Mouse (Mus musculus) MN1 (cell line): ENCODE measurements around the gene Cradd.

Experiments used
- DNase-seq: peaks from one replicate; pipeline ENCODE4 v3.0.0-alpha.2; 2016; ENCODE audit warnings: low spot score

Gene Cradd

DNA sequence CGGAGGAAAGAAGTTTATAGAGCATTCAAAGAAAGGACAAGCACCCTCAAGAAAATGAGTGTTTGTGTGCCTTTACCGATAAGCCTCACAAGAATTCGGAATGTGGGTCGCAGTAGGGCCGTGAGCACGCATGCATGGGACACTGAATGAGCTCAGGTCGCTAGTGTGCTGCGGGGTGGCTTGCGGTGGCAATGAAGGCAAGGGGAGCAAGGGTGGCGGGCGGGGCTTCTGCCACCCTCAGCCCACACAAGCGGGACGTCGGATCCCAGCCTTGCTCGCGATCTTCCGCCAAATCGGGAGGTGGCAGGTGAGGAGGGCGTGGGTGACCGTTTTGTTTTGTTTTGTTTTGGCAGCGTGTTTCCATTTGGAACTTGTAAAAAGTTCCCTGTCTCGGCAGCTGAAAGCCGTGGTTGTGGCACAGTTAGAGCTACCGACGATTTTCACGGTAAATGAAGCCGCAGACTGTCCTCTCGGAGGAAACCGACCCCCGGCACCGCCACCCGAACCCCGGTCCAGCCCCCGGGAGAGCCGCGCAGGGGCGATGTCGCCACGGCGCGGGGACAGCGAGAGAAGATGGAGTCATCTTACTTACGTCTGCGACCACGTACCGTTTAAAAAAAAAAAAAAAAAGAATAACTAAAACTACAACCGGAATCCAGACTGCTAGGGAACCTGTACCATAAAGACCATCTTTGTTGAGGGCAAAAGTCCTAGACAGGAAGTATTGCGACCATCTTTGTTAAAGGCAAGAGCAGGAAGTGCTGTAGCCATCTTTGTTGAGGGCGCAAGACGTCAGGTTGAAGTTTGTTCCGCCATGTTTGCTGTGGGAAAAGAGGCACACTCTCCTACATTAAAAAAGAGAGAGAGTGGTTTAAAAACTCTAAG, at the start of gene Cradd:
Cradd (minus strand) TSS at position 741 of the 885 bp plus-strand sequence.
- peak; percentile 96 for DNase-seq

DNA sequence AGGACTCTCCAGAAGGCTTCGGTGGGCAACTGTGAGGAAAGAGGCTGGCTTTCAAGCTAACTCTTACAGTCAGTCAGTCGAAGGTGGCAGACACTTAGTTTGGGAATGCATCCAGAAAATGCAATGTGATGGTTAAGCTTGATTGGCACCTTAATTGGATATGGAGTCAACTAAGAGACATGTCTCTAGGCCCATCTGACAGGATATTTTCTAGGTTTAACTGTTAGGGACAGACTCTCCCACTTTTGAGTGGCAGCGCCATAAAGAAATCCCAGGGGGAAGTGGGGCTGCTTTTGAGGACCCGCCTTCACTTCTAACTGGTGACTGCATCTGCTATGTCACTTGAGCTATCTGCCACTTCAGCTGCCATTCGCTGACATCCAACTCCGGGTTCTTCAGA, 49.4 kb upstream of the Cradd start:
- no peak for DNase-seq

DNA sequence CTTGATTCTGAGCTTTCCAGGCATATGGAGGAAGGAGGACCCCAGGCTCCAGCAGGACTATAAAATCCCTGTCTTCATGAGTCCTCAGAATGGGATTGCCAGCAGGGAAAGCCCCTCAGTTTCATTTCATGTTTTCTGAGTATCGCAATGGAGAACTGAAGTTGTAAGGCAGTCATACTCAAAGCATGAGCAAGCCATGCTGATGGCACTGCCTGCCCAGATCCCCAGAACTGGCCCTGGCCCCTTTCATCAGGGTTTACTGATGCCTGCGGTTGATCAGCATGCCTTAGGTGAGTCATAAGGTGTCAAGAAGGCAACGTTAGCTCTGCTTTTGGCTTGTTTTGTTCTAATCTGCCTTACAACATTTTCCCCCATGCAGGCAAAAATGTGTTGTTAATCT, 48.0 kb upstream of the Cradd start:
- no peak for DNase-seq

DNA sequence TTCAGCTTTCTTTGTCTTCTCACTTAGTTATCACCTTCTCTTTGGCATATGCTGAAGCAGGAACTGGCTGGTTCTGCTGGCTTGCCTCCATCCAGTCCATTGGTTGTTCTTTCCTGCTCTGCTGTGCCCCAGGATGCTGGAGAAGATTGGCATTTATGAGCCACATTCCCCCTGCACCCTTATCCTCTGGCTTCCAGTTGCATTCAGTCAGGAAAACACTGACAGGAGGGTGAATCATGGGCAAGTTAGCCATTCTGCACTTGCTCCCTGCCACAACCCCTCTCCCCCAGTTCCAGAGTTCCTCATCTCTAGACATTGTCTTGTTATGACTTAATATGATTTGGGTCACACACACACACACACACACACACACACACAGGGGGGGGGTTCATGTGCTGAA, 45.3 kb upstream of the Cradd start:
- no peak for DNase-seq

DNA sequence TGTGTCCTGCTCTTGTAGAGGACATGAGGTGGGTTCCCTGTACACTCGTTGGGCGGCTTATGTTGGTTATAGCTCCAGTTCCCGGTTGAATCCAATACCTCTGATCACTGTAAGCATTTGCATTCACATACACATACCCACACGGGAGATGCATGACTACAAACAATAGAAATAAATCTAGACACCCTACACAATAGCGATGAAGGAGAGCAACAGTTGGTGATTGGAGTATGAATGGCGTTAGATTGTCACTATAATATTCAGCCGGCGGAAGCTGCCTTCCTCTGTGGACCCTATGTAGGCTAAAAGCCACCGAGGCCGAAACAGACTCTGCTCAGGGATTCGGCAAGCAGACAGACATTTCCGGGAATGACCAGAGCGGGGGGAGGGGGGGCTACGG, 44.2 kb upstream of the Cradd start:
- peak; percentile 50 for DNase-seq

DNA sequence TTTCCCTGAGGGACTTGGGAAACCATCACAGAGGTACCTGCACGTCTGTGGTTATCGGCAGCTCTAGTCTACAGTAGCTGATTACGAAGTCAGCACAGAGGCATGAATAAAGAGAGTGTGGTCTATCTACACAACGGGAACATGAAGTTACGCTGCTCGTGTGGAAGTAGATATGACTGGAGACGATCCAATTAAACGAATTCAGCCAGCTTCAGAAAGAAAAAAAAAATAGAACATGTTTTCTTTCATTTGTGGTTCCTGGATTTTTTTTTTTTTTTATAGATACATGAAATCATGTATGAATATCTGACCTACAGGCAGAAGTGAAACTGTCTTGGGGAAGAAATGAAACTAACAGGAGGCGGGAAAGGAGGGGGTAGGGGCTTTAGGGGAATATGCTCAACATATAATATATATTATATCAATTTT, 43.7 kb upstream of the Cradd start:
- no peak for DNase-seq

DNA sequence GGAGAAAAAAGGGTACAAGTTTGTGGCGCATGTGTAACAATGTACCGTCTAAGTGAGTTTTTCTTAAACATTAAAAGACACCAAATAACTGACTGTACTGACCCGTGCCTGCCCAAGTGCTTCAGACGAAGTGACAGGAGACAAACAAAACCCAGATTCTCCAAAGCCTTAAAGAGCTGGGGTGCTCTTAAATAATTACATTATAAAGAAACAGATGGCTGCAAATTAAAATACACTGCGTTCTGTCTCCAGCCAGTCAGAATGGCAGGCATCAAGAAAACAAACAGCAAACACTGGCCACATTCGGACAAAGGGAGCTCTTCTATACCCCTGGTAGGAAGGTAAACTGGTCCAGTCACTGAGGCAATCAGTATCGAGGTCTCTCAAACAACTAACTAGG, 43.3 kb upstream of the Cradd start:
- DNase-seq, result peak; percentile 93

DNA sequence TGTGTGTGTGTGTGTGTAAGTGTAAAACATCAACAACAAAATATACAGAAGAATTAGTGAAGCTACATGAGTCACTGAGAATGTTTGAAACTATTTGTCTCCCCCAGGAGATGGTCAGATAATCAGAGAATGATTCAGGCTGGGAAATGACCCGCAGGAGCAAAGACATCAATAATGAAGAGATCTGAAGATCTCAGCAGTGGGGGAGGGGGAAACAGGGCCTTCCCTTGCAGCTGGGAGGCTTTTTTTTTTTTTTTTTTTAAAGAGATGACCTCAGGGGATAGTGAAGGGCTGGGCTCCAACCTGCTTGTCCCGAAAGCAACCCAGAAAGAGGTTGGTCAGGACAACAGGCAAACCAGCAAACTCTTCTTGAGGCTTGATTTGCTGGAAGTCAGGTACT, 38.4 kb upstream of the Cradd start:
- peak; percentile 73 for DNase-seq

DNA sequence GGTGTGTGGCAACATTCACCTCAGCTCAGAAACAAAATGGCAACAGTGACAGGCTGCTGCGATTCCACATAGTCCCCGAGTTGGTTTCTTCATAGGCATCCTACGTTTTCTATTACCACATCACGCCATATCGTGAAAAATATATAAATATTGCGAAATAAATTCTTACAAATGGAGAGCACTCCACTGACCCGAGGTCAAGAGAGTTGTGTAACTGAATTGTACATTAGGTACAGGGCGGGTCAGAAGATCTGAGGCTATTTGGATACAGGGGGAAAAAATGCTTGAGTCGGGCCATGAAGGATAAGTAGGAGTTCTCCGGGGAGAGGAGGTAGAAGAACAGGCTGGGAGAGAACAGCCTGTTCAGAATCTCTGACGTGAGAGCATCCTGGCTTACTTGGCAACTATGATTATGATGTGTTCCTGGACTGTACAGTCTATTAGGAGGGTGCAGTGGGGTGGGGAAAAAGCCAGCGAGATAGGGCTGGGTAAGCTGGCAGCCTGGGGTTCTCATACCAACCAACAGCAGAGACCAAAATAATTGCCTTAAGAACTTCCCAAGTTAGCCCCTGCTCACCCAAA, 37.4 kb upstream of the Cradd start:
- DNase-seq, result no peak

DNA sequence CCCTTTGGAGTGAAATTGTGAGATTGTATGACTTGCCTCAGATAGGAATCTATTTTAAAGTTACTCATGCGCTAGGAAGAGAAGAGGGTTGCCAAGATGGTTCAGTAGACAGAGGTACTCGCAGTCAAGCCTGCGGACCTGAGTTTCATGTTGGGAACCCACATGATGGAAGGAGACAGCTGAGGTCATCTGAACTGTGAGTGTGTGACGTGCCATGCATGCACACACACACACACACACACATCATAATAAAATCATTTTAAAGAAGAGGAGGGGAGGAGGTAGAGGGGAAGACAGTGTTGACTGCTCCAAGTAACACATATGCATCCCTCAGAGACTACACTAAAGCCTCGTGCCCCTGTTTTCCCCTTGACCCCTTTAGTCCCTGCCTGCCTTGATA, 36.1 kb upstream of the Cradd start:
- no peak for DNase-seq

DNA sequence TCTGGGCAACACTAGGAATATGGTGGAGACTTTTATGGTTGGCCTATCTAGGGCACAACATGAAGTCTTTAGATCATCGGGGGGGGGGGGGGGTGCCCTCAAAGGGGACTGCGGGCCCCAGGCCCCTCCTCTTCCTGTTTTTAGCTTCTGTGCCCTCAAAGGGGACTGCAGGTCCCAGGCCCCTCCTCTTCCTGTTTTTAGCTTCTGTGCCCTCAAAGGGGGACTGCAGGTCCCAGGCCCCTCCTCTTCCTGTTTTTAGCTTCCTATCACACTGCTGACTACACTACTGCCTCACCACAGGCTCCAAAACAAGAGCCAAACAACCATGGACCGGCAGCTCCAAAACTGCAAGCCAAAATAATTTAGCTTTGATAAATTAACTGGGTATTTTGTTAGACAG, 33.8 kb upstream of the Cradd start:
- no peak for DNase-seq

DNA sequence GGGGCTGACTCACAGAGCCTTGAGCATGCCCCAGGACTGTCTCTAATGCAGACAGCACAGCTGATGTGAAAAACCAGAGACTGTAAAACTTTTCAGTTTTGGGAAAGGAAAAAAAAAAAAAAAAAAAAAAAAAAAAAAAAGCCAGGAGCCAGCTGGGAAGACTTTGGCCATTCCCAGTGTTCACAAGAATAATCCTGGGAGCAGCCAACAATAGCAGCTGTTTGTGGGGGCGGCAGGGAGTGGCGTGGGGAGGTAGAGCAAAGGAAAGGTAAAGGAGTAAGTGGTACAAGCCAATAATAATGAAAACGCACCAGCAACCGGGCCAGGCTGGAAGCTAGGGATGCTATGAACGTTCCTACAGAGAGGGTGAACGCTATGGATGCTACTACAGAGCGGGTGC, 32.8 kb upstream of the Cradd start:
- DNase-seq, result no peak

DNA sequence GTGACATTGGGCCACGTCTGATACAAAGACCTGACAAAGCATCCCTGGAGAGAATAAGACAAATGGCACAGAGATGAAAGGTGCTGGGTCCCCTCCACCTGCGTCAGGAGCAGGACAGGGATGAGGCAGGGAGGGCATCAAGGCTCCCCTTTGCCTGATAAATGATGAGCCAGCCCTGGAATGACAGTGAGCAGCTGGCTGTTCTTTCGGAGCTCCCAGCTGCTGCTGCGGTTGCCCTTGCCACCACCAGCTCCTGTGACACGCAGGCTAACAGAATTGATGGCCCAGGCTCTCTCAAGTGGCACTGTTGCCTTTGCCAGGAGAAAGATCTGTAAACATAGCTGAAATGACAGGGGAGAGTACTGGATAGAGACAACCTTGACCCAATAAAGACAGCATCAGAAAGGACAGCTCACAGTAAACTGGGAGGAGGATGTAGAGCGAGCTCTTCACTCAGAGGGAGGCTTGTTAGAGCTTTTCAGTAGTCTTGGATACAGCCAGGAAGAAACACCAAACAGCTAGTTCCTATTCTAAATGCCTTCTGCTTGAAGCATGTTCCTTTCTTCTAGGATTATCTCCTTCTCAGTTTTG, 31.8 kb upstream of the Cradd start:
- peak; percentile 38 for DNase-seq

DNA sequence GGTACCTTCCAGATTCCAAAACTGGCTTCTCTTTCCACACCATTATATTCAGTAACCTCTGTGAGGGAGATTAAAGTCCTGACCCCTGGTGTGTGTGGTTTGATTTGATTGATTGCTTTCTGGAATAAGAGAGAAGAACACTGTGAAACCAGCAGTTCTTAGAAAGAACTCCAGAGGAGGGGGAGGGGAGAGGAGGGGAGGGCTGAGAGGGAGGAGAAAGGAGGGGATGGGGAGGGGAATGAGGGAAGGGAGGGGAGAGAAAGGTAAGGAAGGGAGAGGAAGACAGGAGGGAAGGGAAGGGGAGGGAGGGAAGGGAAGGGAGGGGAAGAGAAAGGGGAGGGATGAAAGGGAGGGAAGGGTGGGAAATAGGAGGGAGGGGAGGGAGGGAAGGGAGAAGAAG, 30.7 kb upstream of the Cradd start:
- no peak for DNase-seq

DNA sequence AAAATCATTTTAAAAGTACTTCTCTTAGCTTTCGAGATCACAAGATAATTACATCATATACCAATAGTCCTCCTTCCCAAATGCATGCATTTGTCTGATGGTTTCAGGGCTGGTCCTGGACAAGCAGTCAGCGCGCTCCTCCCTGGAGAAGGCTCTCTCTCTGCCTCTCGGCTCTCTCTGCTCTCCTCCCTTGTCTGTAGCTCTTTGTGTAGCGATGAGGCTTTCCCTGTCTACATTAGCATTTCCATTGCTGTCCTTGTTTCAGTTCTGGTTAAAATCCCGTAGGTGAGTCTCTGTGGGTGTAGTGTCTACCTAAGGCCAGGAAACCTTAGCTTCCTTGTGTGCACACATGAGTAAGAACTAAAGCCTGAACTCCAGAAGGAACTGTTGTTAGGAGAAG, 30.1 kb upstream of the Cradd start:
- DNase-seq, result no peak

DNA sequence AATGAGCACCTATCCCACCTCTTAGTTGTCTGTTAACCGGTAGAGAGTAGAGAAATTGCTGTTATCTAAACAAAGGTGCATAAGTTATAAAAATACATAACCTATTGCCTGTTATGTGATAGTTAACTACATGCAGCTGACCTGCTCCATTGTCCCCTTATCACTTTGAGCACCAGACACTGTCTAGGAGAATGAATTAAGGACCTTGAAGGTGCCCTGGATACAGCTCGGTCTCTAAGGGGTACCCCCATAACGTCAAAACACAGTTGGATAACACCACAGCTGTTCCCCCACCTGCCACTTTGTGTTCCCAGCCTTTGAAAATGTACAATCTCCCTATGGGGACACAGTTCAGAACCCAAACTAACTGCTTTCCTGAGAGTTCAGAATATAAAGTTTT, 24.5 kb upstream of the Cradd start:
- DNase-seq, result no peak

DNA sequence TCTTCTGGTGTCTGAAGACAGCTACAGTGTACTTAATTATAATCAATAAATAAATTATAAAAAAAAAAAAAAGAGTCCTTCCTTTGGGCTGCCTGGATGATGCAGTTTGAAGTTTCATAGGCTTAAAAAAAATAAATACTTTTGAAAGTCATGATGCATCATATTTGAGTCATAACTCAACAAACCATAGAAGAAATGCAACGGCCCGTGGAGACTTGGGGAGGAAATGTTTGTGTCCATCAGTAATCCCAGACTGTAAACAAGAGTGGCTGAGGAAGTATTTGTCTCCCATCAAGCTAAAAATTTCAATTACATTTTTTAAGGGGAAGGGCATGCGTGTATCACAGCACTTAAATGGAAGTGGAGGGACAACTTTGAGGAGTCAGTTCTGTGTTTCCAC, 23.8 kb upstream of the Cradd start:
- DNase-seq, result no peak

DNA sequence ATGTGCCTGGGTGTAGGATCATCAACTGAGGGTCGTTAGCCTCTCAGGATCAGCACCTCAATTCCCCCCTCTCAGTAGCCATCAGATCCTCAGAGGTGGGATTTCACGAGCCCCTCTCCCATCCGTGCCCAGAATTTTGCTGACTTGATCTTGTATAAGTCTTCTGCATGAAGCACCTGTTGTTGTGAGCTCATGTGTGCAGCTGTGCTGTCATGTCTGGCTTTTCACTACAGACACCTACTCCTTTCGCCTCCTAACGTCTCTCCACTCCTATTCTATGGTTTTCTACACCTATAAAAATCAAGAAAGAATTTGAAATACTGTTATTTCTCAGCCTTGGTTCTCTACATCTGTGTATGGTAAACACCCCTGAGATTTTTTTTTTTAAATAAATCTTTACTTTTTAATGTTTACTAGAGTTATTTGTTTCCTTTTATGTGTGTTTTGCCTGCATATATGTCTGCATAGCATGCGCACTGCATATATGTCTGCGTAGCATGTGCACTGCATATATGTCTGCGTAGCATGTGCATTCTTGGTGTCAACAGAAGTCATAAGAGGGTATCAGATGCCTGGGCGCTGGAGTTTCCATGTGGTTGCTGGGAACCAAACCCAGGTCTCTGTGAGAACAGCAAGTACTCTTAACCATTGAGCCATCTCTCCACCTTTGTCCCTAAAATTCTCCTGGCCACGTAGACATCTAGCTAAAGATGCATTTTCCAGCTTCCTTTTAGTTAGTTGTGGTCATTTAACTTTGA, 19.1 kb upstream of the Cradd start:
- no peak for DNase-seq

DNA sequence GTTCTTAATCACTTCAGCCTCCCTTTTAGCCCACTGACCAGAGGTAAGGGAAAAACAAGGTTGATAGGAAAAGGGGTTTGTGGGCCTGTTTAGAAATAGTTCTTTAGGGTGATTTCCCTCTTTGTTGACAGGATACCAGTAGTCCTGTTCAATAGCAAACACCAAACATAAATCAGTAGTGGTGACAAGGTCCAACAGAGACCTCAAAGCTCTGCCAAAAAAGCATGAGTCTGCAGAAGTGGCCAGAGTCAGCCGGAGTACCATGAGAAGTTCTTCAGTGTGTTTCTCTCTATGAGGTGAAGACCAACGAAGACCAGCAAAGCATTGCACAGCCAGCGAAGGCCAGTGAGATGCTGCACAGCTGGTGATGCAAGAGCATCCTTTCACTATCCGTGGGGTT, 16.7 kb upstream of the Cradd start:
- no peak for DNase-seq

DNA sequence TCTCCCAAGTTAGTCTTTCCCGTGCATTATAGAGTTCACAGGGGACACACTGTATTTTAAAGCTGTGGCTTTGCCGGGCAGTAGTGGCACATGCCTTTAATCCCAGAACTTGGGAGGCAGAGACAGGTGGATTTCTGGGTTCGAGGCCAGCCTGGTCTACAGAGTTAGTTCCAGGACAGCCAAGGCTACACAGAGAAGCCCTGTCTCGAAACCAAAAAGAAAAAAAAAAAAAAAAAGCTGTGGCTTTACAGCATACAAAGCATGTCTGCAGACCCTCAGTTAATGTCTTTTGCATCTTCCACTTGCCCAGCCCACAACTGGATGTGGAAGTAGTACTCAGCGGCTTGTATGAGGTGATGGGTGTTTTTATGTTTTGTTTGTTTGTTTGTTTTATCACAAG, 13.7 kb upstream of the Cradd start:
- DNase-seq, result no peak

DNA sequence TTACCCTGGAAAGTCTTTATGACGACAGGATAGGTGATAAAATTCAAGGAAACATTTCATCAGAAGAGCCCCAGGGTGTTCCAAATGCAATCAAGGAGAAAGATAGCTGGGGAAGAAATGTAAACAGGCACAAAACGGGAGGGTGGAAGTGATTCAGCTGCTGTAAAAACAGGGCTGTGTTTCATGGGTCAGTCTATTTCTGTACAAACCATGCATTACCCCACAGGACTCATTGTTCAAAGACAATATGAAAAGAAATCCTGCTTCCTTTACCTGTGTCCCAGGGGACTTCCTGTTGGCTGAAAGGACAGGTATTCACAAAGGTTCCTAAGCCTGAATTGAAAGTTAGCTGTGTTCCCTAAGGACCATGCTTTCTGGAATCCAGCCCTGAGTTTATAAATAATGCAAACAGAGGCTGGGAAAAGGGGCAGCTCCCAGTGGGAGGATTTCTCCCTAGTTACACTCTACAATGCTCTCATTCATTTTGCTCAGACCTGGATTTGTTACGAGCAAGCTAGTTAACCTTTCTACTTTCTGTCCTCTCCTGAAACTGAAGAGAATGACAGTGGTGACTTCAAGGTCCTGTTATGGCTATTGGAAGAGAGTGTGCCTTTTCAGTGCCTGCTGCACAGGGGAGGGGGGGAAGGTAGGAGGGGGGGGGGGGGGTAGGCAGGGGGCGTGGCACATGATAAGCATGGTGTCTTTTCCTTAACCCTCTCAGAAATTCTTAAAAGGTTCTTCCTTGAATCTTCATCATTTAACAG, 13.0 kb upstream of the Cradd start:
- peak; percentile 66 for DNase-seq

DNA sequence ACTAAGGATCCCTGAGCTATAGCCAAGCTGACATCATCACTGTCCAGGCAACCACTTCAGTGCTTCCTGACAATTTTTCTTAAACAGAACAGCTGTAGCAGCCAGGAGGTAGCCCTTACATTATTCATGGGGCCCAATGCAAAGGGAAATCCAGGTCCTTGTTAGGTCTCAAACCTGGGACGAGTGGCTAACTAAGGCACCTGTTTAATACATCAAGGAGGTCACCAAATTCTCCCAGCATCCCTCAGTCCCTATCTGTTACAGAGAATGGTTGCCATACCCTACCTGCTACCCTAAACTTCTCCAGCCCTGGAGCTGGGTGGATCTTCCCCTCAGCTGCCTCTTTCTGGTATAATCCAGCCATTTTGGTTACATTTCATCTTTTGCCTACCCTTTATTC, 10.9 kb upstream of the Cradd start:
- no peak for DNase-seq
